Mouse (Mus musculus) CD4-positive, CD25-positive, alpha-beta regulatory T cell, adult 4 months (primary cell): Measurements from ENCODE around the gene Camk1d. TPM values are rescaled to one million over a fixed set of nuclear protein-coding genes. Genes with fewer than 3 reads are reported as not detected.

ENCODE experiments used
- ATAC-seq: one replicate; pipeline ENCODE4 v1.8.0; 2017
- polyA plus RNA-seq, 2 experiments: library from polyadenylated mRNA; unstranded; fragments of 100-300 nt; shearing (Covaris generic); gene quantifications; one replicate each; pipeline ENCODE4 v1.2.1; 2017

Gene Camk1d
- polyA plus RNA-seq, 2 experiments from 2014 or later = 9.7 to 10.1 TPM

GRCm38 (mm10) chr2:5458671-5459235 is 255.6 kb downstream of the Camk1d start:
- ATAC-seq = no peak

- ATAC-seq = no peak
Observed at GRCm38 (mm10) chr2:5458075-5458494, 256.2 kb downstream of the Camk1d start.

- no peak for ATAC-seq
Observed at GRCm38 (mm10) chr2:5456108-5456507, 258.2 kb downstream of the Camk1d start.

GRCm38 (mm10) chr2:5454830-5455229 is 259.5 kb downstream of the Camk1d start:
- no peak for ATAC-seq

- ATAC-seq = peak; percentile 65
Observed at GRCm38 (mm10) chr2:5451654-5452053, 262.7 kb downstream of the Camk1d start.

GRCm38 (mm10) chr2:5445357-5445756 is 269.0 kb downstream of the Camk1d start:
- ATAC-seq = no peak

GRCm38 (mm10) chr2:5437690-5438089 is 276.6 kb downstream of the Camk1d start:
- no peak for ATAC-seq

GRCm38 (mm10) chr2:5435587-5436253 is 278.6 kb downstream of the Camk1d start:
- ATAC-seq = no peak

- ATAC-seq = no peak
Observed at GRCm38 (mm10) chr2:5431309-5431708, 283.0 kb downstream of the Camk1d start.

- ATAC-seq = no peak
Observed at GRCm38 (mm10) chr2:5429921-5430320, 284.4 kb downstream of the Camk1d start.

- no peak for ATAC-seq
Observed at GRCm38 (mm10) chr2:5426110-5426509, 288.2 kb downstream of the Camk1d start.

- ATAC-seq = no peak
Observed at GRCm38 (mm10) chr2:5425612-5426011, 288.7 kb downstream of the Camk1d start.

- ATAC-seq = no peak
Observed at GRCm38 (mm10) chr2:5420621-5421196, 293.6 kb downstream of the Camk1d start.

- no peak for ATAC-seq
Observed at GRCm38 (mm10) chr2:5418802-5419201, 295.5 kb downstream of the Camk1d start.

GRCm38 (mm10) chr2:5417158-5418032 is 296.9 kb downstream of the Camk1d start:
- ATAC-seq = peak; percentile 79

GRCm38 (mm10) chr2:5411774-5412173 is 302.5 kb downstream of the Camk1d start:
- no peak for ATAC-seq

- ATAC-seq = peak; percentile 39
Observed at GRCm38 (mm10) chr2:5403850-5404249, 310.5 kb downstream of the Camk1d start.

GRCm38 (mm10) chr2:5402036-5402435 is 312.3 kb downstream of the Camk1d start:
- ATAC-seq = peak; percentile 66

GRCm38 (mm10) chr2:5398505-5398904 is 315.8 kb downstream of the Camk1d start:
- ATAC-seq = no peak

GRCm38 (mm10) chr2:5398043-5398442 is 316.3 kb downstream of the Camk1d start:
- no peak for ATAC-seq

GRCm38 (mm10) chr2:5397468-5397867 is 316.8 kb downstream of the Camk1d start:
- ATAC-seq = no peak

- no peak for ATAC-seq
Observed at GRCm38 (mm10) chr2:5396415-5396814, 317.9 kb downstream of the Camk1d start.

GRCm38 (mm10) chr2:5395873-5396272 is 318.4 kb downstream of the Camk1d start:
- no peak for ATAC-seq
